Mouse (Mus musculus): ENCODE data around the gene Gpld1. TPM values are rescaled to one million over a fixed set of nuclear protein-coding genes. Genes with fewer than 3 reads are reported as not detected.

Gpld1 gene
- polyA plus RNA-seq, 1 experiment from 2014 or later: 0.91 TPM

- Histone ChIP-seq H3K4me3 (no peak overlapping the region), H3K36me3 (0 out of 2 replicates have a peak, but pooled peaks cover 3% of the 10 kb centered on the region), H3K27me3 (ENCODE audit: low read depth, poor library complexity, severe bottlenecking) (no peaks in the 10 kb centered on the region), H3K4me1 (0 out of 2 replicates have a peak, but pooled peaks cover 3% of the 10 kb centered on the region), H3K27ac (no peak overlapping the region), H3K9me3 (replicated peaks) (no peaks in the 10 kb centered on the region)
- DNase-seq (ENCODE audit: low spot score): no peak
Observed at GRCm38 (mm10) chr13:24930591-24930990, 12.4 kb upstream of the Gpld1 start.

- peaks cover 4% of the 10 kb centered on the region; the same call in 1 of the 2 replicates for H3K27me3 ChIP-seq (ENCODE audit: low read depth, poor library complexity, severe bottlenecking)
Observed at GRCm38 (mm10) chr13:24933199-24933598, 9.8 kb upstream of the Gpld1 start.

GRCm38 (mm10) chr13:24936772-24937107 is 6.2 kb upstream of the Gpld1 start:
- Histone ChIP-seq H3K27me3 (ENCODE audit: low read depth, poor library complexity, severe bottlenecking) (peaks cover 9% of the 10 kb centered on the region; the same call in 1 of the 2 replicates), H3K27ac (peak overlapping the region; percentile 93; the same call in 1 of the 2 replicates), H3K9me3 (replicated peaks) (no peaks in the 10 kb centered on the region), H3K4me1 (peaks cover 14% of the 10 kb centered on the region), H3K36me3 (0 out of 2 replicates have a peak, but pooled peaks cover 3% of the 10 kb centered on the region), H3K4me3 (peak overlapping the region; percentile 84)
- WGBS: 64% methylated on average over 5 of the region's 5 CpGs
- DNase-seq (ENCODE audit: low spot score): no peak

More at GRCm38 (mm10) chr13:24933199-24933598, 9.8 kb upstream of the Gpld1 start:
- Histone ChIP-seq H3K27ac (no peak overlapping the region), H3K36me3 (0 out of 2 replicates have a peak, but pooled peaks cover 3% of the 10 kb centered on the region), H3K9me3 (replicated peaks) (no peaks in the 10 kb centered on the region), H3K4me3 (no peak overlapping the region), H3K4me1 (peaks cover 17% of the 10 kb centered on the region)
- 92% methylated on average over 7 of the region's 7 CpGs for WGBS
- DNase-seq (ENCODE audit: low spot score): no peak

- Histone ChIP-seq H3K27ac (peak within 1 kb of the TSS; percentile 93), H3K4me3 (peak within 1 kb of the TSS; percentile 84), H3K36me3 (0 out of 2 replicates have a peak, but pooled peaks cover 3% of the 10 kb centered on the region), H3K27me3 (ENCODE audit: low read depth, poor library complexity, severe bottlenecking) (peaks cover 9% of the 10 kb centered on the region; the same call in 1 of the 2 replicates), H3K4me1 (peaks cover 14% of the 10 kb centered on the region), H3K9me3 (replicated peaks) (no peaks in the 10 kb centered on the region)
- 1% methylated on average over 75 of the region's 75 CpGs for WGBS
- DNase-seq (ENCODE audit: low spot score): peak; percentile 85
Observed at GRCm38 (mm10) chr13:24937108-24937838, 5.7 kb upstream of the Gpld1 start, which contains the start of gene Aldh5a1. Gene Aldh5a1 (minus strand): TSS chr13:24937661.

- 24% methylated on average over 12 of the region's 12 CpGs for WGBS
Observed at GRCm38 (mm10) chr13:24937839-24938166, 5.1 kb upstream of the Gpld1 start.

GRCm38 (mm10) chr13:24938683-24939082 is 4.3 kb upstream of the Gpld1 start:
- H3K27ac ChIP-seq: no peak overlapping the region
- 29% methylated on average over 9 of the region's 9 CpGs for WGBS
- 0 out of 2 replicates have a peak, but pooled peaks cover 3% of the 10 kb centered on the region for H3K36me3 ChIP-seq
- H3K27me3 ChIP-seq (ENCODE audit: low read depth, poor library complexity, severe bottlenecking): peaks cover 9% of the 10 kb centered on the region; the same call in 1 of the 2 replicates
- DNase-seq (ENCODE audit: low spot score): peak; percentile 80
- no peak overlapping the region for H3K4me3 ChIP-seq
- H3K4me1 ChIP-seq: peaks cover 14% of the 10 kb centered on the region
- H3K9me3 ChIP-seq (replicated peaks): no peaks in the 10 kb centered on the region

More at GRCm38 (mm10) chr13:24937839-24938166, 5.1 kb upstream of the Gpld1 start:
- DNase-seq (ENCODE audit: low spot score): peak; percentile 35
- H3K9me3 ChIP-seq (replicated peaks): no peaks in the 10 kb centered on the region
- 0 out of 2 replicates have a peak, but pooled peaks cover 3% of the 10 kb centered on the region for H3K36me3 ChIP-seq
- peak overlapping the region; percentile 93 for H3K27ac ChIP-seq
- peak overlapping the region; percentile 84 for H3K4me3 ChIP-seq
- H3K27me3 ChIP-seq (ENCODE audit: low read depth, poor library complexity, severe bottlenecking): peaks cover 9% of the 10 kb centered on the region; the same call in 1 of the 2 replicates
- peaks cover 14% of the 10 kb centered on the region for H3K4me1 ChIP-seq

- H3K36me3 ChIP-seq: no peaks in the 10 kb centered on the region
- H3K27ac ChIP-seq: no peak overlapping the region
- no peaks in the 10 kb centered on the region for H3K9me3 ChIP-seq (replicated peaks)
- peaks cover 14% of the 10 kb centered on the region for H3K4me1 ChIP-seq
- DNase-seq (ENCODE audit: low spot score): no peak
- H3K27me3 ChIP-seq (ENCODE audit: low read depth, poor library complexity, severe bottlenecking): peaks cover 9% of the 10 kb centered on the region; the same call in 1 of the 2 replicates
- WGBS: 89% methylated on average over 9 of the region's 9 CpGs
- no peak overlapping the region for H3K4me3 ChIP-seq
Observed at GRCm38 (mm10) chr13:24939472-24939871, 3.5 kb upstream of the Gpld1 start.

- peaks cover 3% of the 10 kb centered on the region; the same call in 1 of the 2 replicates for H3K4me1 ChIP-seq
- no peak for DNase-seq (ENCODE audit: low spot score)
- H3K27me3 ChIP-seq (ENCODE audit: low read depth, poor library complexity, severe bottlenecking): peaks cover 3% of the 10 kb centered on the region; the same call in 1 of the 2 replicates
- 81% methylated on average over 8 of the region's 8 CpGs for WGBS
- H3K27ac ChIP-seq: no peak overlapping the region
- no peaks in the 10 kb centered on the region for H3K9me3 ChIP-seq (replicated peaks)
- no peak overlapping the region for H3K4me3 ChIP-seq
- H3K36me3 ChIP-seq: no peaks in the 10 kb centered on the region
Observed at GRCm38 (mm10) chr13:24943303-24943702, 351 bp downstream of the Gpld1 start.

- no peak for DNase-seq (ENCODE audit: low spot score)
- H3K27ac ChIP-seq: no peak overlapping the region
- 37% methylated on average over 4 of the region's 4 CpGs for WGBS
Observed at GRCm38 (mm10) chr13:24945567-24945966, 2.6 kb downstream of the Gpld1 start.

GRCm38 (mm10) chr13:24947158-24947557 is 4.2 kb downstream of the Gpld1 start:
- no peak for DNase-seq (ENCODE audit: low spot score)
- H3K4me3 ChIP-seq: no peak overlapping the region
- H3K36me3 ChIP-seq: no peaks in the 10 kb centered on the region
- no peaks in the 10 kb centered on the region for H3K9me3 ChIP-seq (replicated peaks)
- H3K4me1 ChIP-seq: peaks cover 3% of the 10 kb centered on the region; the same call in 1 of the 2 replicates
- WGBS: 84% methylated on average over 5 of the region's 5 CpGs
- no peaks in the 10 kb centered on the region for H3K27me3 ChIP-seq (ENCODE audit: low read depth, poor library complexity, severe bottlenecking)
- H3K27ac ChIP-seq: no peak overlapping the region

More at GRCm38 (mm10) chr13:24945567-24945966, 2.6 kb downstream of the Gpld1 start:
- Histone ChIP-seq H3K4me1 (peaks cover 3% of the 10 kb centered on the region; the same call in 1 of the 2 replicates), H3K4me3 (no peak overlapping the region), H3K9me3 (replicated peaks) (no peaks in the 10 kb centered on the region), H3K27me3 (ENCODE audit: low read depth, poor library complexity, severe bottlenecking) (no peaks in the 10 kb centered on the region), H3K36me3 (no peaks in the 10 kb centered on the region)

- Histone ChIP-seq H3K27me3 (ENCODE audit: low read depth, poor library complexity, severe bottlenecking) (no peaks in the 10 kb centered on the region), H3K36me3 (no peaks in the 10 kb centered on the region), H3K4me1 (peaks cover 3% of the 10 kb centered on the region; the same call in 1 of the 2 replicates), H3K27ac (no peak overlapping the region), H3K9me3 (replicated peaks) (no peaks in the 10 kb centered on the region), H3K4me3 (no peak overlapping the region)
- no peak for DNase-seq (ENCODE audit: low spot score)
- WGBS: 88% methylated on average over 6 of the region's 6 CpGs
Observed at GRCm38 (mm10) chr13:24948870-24949269, 5.9 kb downstream of the Gpld1 start.

GRCm38 (mm10) chr13:24952659-24953058 is 9.7 kb downstream of the Gpld1 start:
- Histone ChIP-seq H3K27me3 (ENCODE audit: low read depth, poor library complexity, severe bottlenecking) (peaks cover 20% of the 10 kb centered on the region), H3K4me3 (no peak overlapping the region), H3K27ac (no peak overlapping the region), H3K4me1 (no peaks in the 10 kb centered on the region), H3K36me3 (no peaks in the 10 kb centered on the region), H3K9me3 (replicated peaks) (no peaks in the 10 kb centered on the region)
- 85% methylated on average over 7 of the region's 7 CpGs for WGBS
- DNase-seq (ENCODE audit: low spot score): no peak

GRCm38 (mm10) chr13:24955091-24955490 is 12.1 kb downstream of the Gpld1 start:
- Histone ChIP-seq H3K9me3 (replicated peaks) (no peaks in the 10 kb centered on the region), H3K4me1 (no peaks in the 10 kb centered on the region), H3K27me3 (ENCODE audit: low read depth, poor library complexity, severe bottlenecking) (peaks cover 20% of the 10 kb centered on the region), H3K36me3 (no peaks in the 10 kb centered on the region), H3K4me3 (no peak overlapping the region), H3K27ac (no peak overlapping the region)
- DNase-seq (ENCODE audit: low spot score): no peak
- WGBS: 31% methylated on average over 11 of the region's 11 CpGs

Data from limb, embryonic 10.5 days (tissue).